Mouse (Mus musculus): ENCODE data around the gene Slx4ip.

Gene Slx4ip

DNA sequence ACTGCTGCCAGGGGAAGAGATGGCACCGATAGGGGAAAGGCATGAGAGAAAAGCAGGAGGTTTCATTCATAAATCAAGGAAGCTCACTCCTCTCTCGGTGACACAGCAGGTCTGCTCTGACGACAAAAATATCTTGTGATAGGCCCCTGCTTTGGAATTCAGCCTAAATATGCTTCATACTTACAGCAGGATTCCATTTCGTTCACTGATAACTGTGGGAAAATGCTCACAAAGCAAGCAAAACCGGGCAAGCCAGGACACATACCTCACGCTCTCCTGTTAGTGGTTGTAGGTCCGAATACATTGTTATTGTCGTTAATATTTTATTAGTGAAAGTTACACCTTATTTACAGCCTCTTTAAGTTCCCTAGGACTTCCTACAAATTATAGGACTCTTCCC, 216.9 kb downstream of the Slx4ip start:
- DNase-seq, result no peak

DNA sequence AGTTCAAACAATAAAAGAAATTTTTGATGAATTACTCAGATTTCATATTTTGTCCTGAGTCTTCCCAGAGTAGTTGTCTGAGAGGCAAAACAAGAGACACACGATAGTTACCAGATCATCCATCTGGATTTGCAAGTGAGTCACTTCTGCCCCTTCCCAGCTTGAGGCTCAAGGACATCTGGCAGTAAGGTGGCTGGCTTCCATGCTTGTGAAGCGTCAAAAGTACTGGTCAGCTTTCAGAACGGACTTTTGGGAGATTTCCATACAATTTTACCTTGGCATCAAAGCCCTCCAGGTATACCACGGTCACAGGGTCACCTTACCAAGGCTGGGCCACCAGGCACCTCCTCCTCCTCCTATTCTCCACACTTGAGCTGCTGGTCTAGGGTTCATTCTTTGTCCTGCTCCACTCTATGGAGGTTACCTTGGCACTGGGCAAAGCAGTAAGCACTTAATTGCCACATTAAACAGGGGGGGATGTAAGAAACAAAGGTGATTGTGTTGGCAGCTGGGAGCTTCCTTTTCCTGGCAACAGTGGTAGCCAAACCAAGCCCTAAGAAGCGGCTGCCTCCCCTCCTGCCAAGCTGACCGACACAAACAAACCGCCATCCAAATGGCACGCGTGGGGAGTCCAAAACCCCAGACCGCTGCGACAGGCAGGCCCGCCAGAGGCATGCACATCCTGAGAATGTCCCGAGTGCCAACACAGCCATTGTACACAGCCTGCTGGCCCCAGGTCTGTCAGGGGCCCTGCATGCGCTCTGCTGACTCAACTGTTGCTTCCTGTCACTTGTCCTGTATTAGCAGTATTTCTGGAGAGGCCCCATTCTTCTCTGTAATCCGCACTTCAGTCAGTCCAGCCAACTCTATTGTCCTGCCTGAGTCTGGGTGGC, 218.5 kb downstream of the Slx4ip start:
- DNase-seq, result no peak

DNA sequence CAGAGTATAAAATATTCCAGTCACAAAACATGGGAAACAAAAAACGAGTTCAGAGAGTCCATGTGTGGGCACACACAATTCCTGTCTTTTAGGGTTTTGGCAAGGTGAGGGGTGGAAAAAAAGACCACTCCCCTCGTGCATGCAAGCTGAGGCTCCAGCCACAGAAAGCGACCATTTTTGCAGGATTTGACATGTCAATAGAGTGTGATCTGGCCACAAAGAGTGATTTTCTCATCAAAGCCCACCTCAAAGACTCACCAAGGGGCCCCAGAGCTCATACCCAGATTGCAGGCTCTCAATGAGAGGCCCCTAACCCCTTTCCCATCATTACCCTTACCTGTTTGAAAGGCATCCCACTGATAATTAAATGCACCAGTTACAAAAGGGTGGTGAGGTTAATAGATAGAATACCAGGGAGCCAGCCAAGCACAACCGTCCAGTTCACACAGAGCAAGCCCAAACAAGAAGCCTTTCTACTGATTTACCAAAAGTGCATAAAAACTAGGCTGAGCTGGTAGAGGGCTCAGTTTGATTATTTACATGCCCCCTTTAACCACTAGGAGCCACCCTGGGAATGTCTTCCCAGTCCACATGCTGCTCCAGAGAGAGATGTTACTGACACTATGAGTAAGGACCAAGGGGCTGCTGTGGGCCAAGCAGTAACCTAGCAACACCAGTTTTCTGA, 219.3 kb downstream of the Slx4ip start:
- no peak for DNase-seq

DNA sequence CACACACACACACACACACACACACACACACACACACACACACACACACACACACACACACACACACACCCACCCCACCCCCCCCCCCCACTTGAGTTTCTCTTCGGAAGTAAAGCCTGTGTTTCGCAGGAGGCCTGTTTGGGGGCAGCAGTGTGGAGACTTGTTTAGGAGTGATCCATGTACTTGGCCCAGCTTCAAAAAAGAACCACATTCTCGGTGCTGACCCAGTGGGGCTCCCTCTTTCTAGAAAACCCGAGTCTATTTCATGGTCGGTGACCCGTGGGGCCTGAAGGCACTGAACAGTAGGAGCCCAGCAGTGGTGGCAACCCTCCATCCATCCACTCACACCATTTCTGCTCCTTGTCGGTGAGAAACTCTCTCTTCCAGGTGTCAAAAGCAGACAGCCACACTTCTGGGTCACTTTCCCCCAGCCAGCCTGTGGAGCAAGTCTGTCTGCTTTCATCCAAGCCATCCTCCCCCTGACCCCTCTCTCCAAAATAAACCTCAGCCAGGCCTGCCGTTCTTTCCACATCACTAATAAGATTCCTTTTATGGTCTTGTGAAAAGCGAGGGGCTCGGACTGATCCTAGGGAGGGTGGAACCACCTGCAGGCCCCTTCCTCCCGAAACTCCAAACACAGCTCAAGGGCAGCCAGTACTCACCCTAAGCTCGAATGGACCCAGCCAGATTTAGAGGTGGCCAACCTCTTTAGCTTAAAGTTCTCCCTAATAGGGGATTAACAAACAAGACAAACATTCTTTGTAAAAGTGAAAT, 222.5 kb downstream of the Slx4ip start:
- DNase-seq, result peak; percentile 47

DNA sequence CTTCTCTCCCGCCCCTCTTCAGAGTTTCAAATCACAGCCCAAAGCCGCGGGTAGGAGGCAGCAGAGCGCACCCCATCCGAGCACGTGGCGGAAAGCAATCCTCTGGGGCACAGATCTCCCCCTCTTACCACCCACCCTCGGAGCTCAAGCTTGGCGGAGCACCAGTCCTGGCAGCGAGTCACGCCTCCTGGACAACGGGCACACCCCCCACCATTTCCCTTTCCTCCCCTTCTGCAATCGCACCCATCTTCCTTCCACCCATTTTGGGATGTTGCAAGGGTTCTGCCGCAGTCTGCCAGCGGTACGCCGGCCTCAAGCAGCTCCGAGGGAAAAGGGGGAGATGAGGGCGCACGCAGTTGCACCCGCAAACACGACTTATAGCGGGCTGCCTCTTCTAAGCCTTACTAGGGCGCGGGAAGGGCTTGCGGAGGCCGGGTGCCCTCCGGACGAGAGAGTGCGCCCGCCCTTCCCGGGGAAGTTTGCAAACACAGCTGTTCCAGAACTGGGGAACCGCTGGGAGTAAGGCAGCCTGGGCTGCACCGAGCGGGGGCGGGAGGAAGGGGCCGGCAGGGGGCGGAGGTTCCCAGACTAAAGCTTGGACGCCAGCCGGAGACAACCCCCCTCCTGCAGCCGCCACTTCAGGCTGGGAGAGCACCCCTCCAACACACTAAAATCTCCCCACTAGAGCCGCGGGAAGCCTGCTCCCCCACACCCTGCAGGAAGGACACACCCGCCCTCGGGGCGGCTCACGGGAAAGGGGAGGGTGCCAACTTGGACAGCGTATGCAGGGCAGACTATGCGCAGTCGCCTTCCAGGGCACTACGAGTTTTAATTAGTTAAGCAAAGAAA, 223.5 kb downstream of the Slx4ip start:
- DNase-seq, result peak; percentile 86

DNA sequence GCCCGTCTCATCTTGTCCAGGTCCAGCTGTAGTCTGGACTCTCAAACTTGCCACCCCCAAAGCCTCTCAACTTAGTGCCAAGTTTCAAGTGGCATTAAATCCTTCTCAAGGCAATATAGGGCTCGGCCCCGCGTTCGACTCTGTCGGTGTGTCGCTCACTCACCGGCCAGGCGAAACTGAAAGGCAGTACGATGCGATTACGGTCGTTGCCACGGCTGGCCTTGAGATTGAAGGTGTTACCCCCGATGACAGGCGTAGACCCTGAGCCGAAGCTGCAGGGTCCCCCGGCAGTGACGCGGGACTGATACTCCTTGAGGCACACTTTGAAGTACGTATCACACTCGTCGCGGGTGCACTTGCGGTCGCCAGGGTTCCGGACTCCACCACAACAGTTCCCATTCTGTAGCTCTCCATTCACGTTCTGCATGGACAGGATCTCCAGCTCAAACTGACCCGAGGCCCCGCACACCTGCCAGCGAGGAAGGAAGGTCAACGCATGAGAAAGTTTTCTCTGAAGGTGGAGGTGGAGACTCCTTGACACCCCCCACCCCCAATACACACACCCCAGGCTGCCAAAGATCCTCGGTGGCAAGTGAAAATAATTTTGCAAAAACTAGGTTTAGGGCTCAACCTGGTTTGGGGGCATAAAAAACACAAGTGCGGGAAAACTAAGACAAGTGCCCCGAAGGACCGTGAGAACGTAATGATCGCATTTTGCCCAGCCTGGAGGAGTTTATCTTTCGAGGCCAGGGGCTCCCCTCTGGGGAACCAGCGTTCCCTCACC, 224.4 kb downstream of the Slx4ip start:
- peak; percentile 53 for DNase-seq

DNA sequence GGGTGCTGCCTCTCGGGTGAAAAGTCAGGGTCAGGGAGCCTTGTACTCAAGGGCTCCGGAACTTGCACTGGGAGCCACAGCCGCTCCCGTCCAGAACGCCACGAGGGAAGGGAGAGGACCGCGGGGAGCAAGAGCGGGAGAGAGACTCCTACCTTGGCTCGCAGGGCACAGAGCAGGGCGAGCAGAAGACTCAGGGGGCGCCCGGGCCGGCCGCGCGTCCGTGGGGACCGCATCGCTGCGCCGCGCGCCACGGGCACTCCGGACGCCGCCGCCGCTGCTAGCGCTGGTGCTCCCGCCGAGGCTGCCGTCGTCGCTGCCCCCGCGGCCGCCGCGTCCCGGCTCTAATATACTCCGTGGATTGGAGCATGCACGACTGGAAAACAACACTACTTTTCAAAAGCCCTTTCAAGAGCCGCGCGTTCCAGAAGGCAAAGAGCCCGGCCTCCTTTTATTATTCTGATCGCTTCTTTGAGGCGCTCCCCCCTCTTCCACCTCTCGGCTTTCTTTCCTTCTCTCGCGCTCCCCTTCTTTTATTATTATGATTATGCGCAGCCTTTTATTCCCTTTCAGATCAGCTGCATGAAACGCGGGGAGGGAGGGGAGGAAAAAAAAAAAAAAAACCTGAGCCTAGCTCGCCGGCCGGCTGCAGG, 225.1 kb downstream of the Slx4ip start, which contains the start of gene Jag1:
Gene Jag1, minus strand, starts transcription at position 620 of the 650 bp plus-strand sequence.
- peak; percentile 80 for DNase-seq

DNA sequence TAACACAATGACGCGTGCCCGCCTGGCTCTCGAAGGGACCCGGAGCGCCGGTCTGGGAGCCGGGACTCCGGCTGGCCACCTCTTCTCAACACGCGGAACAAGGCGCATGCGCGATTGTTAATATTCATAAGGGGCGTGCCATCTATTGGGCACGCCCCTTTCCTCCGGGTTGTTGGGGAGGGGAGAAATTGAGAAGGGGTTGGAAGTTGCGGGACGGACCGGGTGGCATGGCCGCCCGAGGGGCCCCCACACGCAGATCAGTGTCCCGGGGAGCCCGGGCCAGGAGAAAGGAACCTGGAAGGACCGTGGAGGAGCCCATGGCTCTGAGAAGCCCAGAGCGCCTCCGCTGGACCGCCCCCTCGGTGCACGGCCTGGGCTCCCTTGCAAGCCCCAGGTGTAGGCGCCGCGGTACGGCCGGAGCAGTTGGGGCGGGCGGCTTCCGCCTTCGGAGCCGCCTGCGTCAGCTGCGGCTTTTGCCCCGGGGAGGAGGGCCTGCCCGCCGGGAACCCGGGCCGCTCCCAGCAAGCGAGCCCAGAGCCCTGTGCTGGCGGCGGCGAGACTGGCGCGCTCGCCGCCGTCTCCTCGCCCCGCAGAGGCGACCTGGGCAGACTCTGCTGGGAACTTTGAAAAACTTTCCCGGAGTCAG, 225.8 kb downstream of the Slx4ip start:
- DNase-seq, result peak; percentile 99

DNA sequence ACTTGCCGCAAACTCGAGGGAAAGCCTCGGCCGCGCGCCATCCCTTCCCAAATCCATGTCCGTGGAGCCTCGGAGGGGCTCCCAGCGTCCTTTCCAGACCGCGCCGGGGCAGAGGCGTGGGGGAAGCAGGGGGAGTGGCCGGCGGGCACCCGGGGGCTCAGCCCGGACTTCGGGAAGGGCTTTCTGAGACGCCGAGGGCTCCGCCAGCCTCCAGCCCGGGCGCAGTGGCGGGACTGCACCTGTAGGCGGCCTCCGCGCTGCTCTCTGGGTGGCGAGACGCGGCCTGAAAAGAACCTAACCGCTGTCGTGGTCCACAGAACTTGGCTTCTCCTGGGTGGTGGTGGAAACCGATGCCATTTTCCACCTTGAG, 226.3 kb downstream of the Slx4ip start:
- peak; percentile 93 for DNase-seq

Data from embryo, embryonic 11 days (tissue).